Mouse (Mus musculus) liver, embryonic 14.5 days (tissue): ENCODE results near the gene Xylt1. TPM values are rescaled to one million over a fixed set of nuclear protein-coding genes. Genes with fewer than 3 reads are reported as not detected.

ENCODE experiments used
- ATAC-seq: fragments of 200-750 bp; cut with Nextera tagmentation; 2 replicates; pipeline ENCODE4 v1.8.0; 2017; ENCODE audit warnings: moderate number of reproducible peaks, mild to moderate bottlenecking, moderate library complexity; ENCODE audit not compliant: insufficient read depth
- DNase-seq, 3 experiments: peaks; one replicate each; pipeline ENCODE4 v3.0.0-alpha.2; 2012 to 2013; ENCODE audit warnings: low read depth in 3 of 3, low spot score in 3 of 3
- H3K27ac ChIP-seq: fragments of 300-500 bp; sonication (generic); 2 replicates; pipeline ENCODE4 v1.5.1; 2014; ENCODE audit warnings: moderate library complexity, mild to moderate bottlenecking, control low read depth, inconsistent platforms
- H3K27me3 ChIP-seq: fragments of 300-500 bp; sonication (generic); 2 replicates; pipeline ENCODE4 v1.6.1; 2014; ENCODE audit warnings: mild to moderate bottlenecking, low read length, moderate library complexity; ENCODE audit not compliant: control insufficient read depth, insufficient read depth
- H3K36me3 ChIP-seq: fragments of 300-500 bp; sonication (generic); replicated peaks from 2 replicates; pipeline ENCODE4 v1.6.1; 2014; ENCODE audit warnings: low read depth; ENCODE audit not compliant: control insufficient read depth, insufficient read depth
- H3K4me1 ChIP-seq, 2 experiments: fragments of 200-500 bp in 1 of 2; fragments of 300-500 bp in 1 of 2; sonication (generic) in 1 of 2; replicated peaks; 2 replicates each; pipeline ENCODE4 v1.6.1; 2012 to 2014; ENCODE audit warnings: antibody characterized with exemption in 1 of 2, inconsistent platforms in 1 of 2, low read length in 1 of 2; ENCODE audit not compliant: control insufficient read depth in 2 of 2, insufficient read depth in 2 of 2
- H3K4me2 ChIP-seq: fragments of 300-500 bp; sonication (generic); 2 replicates; pipeline ENCODE4 v1.6.1; 2014; ENCODE audit warnings: low read depth, mild to moderate bottlenecking, control low read depth, moderate library complexity
- H3K4me3 ChIP-seq, 2 experiments: fragments of 200-500 bp in 1 of 2; fragments of 300-500 bp in 1 of 2; sonication (generic) in 1 of 2; 2 replicates each; pipeline ENCODE4 v1.5.1; 2012 to 2014; ENCODE audit warnings: low read depth in 2 of 2, low read length in 2 of 2, mild to moderate bottlenecking in 2 of 2, control low read depth in 1 of 2, inconsistent platforms in 1 of 2, moderate library complexity in 1 of 2; ENCODE audit not compliant: insufficient read depth in 1 of 2
- H3K9ac ChIP-seq: fragments of 300-500 bp; sonication (generic); replicated peaks from 2 replicates; pipeline ENCODE4 v1.6.1; 2014; ENCODE audit warnings: mild to moderate bottlenecking, control low read depth, moderate library complexity
- H3K9me3 ChIP-seq: fragments of 300-500 bp; sonication (generic); 2 replicates; pipeline ENCODE4 v1.6.1; 2016; ENCODE audit warnings: low read length, mixed read lengths; ENCODE audit not compliant: control insufficient read depth
- CTCF ChIP-seq: IDR thresholded peaks from 2 replicates; pipeline ENCODE4 v1.5.1; 2016; ENCODE audit warnings: antibody characterized with exemption, low read depth, control low read depth
- EP300 ChIP-seq: IDR thresholded peaks from 2 replicates; pipeline ENCODE4 v1.6.1; 2016; ENCODE audit warnings: antibody characterized with exemption, low read depth
- WGBS: fragments of 180-500 bp; shearing (Covaris S2); extraction: QIAGEN DNeasy Blood & Tissue Kit; methylation state at CpG from one replicate; pipeline ENCODE4 v1.1.7; 2014; ENCODE audit not compliant: insufficient replicate concordance; 5-methylcytosine and 5-hydroxymethylcytosine counted together
- polyA plus RNA-seq, 2 experiments: library from polyadenylated mRNA; depleted of rRNA in 1 of 2; stranded (reverse) in 1 of 2; unstranded in 1 of 2; fragments of >200 nt; fragmentation: Nextera tagmentation in 1 of 2; extraction: Ambion mirVana in 1 of 2; gene quantifications; 2 replicates each; pipeline versions ENCODE4 v1.2.1 to v1.2.3; 2012 to 2014

Gene Xylt1
- polyA plus RNA-seq, 2 experiments: 0.27 to 0.40 TPM

DNA sequence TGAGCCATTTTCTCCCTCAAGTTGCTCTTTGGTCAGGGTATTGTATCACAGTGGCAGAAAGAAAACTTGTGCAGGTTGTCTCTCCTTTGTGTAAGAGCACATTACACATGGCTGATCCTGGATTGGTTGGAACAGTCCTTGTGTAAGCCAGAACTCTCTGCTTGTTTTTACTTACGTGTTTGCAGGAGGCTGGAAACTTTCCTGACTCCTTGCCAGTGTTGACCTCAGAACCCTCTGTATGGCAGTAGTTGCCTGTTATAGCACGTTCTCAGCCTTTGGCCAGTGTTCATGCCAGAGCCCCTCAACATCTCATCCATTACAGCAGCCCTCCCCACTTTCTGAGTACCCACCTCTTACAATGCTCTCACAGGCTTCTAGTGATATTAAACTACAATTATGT, 61.9 kb downstream of the Xylt1 start:
- DNase-seq (no peak), ATAC-seq (no peak)
- H3K27me3 ChIP-seq: no peaks in the 10 kb centered on the region
- H3K4me2 ChIP-seq: no peak overlapping the region
- 80% methylated on average over 2 of the region's 2 CpGs for WGBS
- H3K4me3 ChIP-seq: no peak overlapping the region
- no peaks in the 10 kb centered on the region for H3K36me3 ChIP-seq
- H3K9ac ChIP-seq: no peak overlapping the region
- no peaks in the 10 kb centered on the region for H3K9me3 ChIP-seq
- H3K27ac ChIP-seq: no peak overlapping the region
- no peaks in the 10 kb centered on the region for H3K4me1 ChIP-seq
- TF ChIP-seq EP300 (no peak), CTCF (no peak)

DNA sequence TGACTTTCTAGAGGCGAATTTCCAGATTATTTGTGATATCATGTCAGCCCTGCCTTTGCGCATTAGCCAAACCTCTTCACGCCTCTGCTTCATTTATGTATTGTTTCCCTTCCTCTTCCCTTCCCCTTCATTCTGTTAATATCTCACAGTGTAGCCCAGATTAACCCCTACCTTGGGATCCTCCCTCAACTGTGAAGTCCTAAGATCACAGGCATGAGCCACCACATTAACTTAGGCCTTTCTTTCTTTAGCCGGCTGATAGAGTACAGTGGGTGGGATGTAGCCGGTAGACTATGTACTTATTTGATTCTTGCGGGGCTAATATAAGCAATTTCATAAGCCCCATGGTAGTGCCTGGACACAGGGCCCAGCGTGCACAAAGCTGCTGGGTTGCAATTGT, 62.4 kb downstream of the Xylt1 start:
- 78% methylated on average over 7 of the region's 7 CpGs for WGBS
- H3K36me3 ChIP-seq: no peaks in the 10 kb centered on the region
- no peak for TF ChIP-seq CTCF

DNA sequence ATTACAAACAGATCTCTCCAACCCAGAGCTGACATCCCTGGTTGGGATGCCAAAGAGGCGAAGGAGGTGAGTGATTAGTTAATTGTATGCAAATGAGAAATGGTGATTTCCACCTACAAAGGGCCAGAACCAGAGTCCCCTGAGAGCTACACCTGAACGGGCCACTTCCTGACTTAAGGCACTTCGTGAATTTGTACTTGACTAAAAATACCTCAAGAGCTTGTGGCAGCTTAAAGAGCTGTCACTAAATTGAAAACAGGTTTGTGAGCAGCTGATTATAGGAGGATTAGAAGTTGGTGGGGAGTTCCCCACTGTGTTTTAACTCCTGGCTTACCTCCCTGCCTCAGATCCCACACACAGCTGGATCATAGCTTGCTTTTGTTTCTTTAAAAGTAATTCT, 64.7 kb downstream of the Xylt1 start:
- Histone ChIP-seq H3K4me2 (no peak overlapping the region), H3K27ac (no peak overlapping the region), H3K9me3 (no peaks in the 10 kb centered on the region), H3K4me1 (no peaks in the 10 kb centered on the region), H3K9ac (no peak overlapping the region), H3K36me3 (no peaks in the 10 kb centered on the region), H3K4me3 (no peak overlapping the region), H3K27me3 (no peaks in the 10 kb centered on the region)
- no peak for DNase-seq
- WGBS: 47% methylated on average over 3 of the region's 3 CpGs
- no peak for ATAC-seq
- no peak for TF ChIP-seq CTCF

More for the DNA sequence above, 62.4 kb downstream of the Xylt1 start:
- Histone ChIP-seq H3K4me2 (no peak overlapping the region), H3K27me3 (no peaks in the 10 kb centered on the region), H3K4me3 (no peak overlapping the region), H3K4me1 (no peaks in the 10 kb centered on the region), H3K27ac (no peak overlapping the region), H3K9ac (no peak overlapping the region), H3K9me3 (no peaks in the 10 kb centered on the region)
- DNase-seq (no peak), ATAC-seq (no peak)

DNA sequence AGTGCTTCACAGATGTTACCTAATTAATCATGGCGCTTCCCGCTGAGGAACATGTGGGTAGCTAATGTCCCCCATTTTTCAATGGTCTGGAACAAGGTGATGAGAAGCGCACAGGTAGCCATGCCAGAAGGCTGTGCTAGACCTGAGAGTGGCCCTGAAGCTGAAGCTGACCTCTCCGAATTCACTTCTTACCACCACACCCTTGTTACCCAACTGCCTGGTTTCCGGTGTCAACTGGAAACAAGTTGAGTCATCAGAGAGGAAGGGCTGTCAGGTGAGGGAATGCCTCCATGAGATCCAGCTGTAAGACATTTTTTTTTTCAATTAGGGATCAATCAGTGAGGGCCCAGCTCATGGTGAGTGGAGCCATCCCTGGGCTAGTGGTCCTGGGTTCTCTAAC, 68.8 kb downstream of the Xylt1 start:
- H3K4me3 ChIP-seq: no peak overlapping the region
- H3K36me3 ChIP-seq: no peaks in the 10 kb centered on the region
- H3K9ac ChIP-seq: no peak overlapping the region
- no peak overlapping the region for H3K27ac ChIP-seq
- DNase-seq: no peak
- no peak for ATAC-seq
- no peaks in the 10 kb centered on the region; a peak in 1 of 4 replicates for H3K4me1 ChIP-seq
- no peaks in the 10 kb centered on the region for H3K27me3 ChIP-seq
- TF ChIP-seq EP300 (no peak), CTCF (no peak)
- 82% methylated on average over 5 of the region's 5 CpGs for WGBS
- no peaks in the 10 kb centered on the region for H3K9me3 ChIP-seq
- H3K4me2 ChIP-seq: no peak overlapping the region

DNA sequence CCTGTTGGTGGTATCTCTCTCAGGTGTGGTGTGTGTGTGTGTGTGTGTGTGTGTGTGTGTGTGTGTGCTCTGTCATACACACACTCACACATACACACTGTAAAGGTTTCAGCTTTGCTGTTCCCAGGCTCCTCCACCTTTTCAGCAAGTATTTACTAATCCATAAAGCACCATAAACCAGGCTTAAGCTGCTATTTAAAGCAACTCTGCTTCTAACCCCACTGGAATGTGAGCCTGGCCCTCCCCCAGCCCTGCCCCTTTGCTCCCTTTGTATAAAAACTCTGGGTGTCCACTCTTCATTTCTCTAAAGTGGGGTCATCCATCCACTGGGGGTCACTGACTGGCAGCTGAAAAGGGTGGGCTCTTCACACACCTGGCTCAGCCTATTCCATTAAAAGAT, 70.4 kb downstream of the Xylt1 start:
- Histone ChIP-seq H3K9me3 (no peaks in the 10 kb centered on the region), H3K9ac (no peak overlapping the region), H3K27ac (no peak overlapping the region), H3K36me3 (no peaks in the 10 kb centered on the region), H3K27me3 (no peaks in the 10 kb centered on the region), H3K4me3 (no peak overlapping the region), H3K4me2 (no peak overlapping the region), H3K4me1 (no peaks in the 10 kb centered on the region; a peak in 1 of 4 replicates)
- ATAC-seq (no peak), DNase-seq (no peak)
- TF ChIP-seq EP300 (no peak), CTCF (no peak)

DNA sequence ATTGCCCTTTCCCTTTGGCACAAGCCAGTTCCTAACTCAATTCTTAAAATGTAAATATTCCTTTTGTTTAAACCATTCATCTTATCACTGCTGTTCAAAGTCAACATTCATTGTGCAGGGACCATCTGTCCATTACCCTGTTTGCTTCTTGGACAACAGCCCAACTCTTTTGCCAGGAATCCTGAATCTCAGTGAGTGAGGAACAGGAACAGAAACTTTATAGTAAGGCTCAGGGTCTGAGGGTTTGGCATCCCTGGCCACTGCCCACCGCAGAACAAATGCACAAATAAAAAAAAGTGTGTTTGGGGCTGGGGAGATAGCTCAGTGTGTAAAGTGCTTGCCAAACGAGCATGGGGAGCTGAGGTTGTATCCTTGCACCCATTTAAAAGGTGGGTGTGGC, 71.5 kb downstream of the Xylt1 start:
- Histone ChIP-seq H3K36me3 (no peaks in the 10 kb centered on the region), H3K27ac (no peak overlapping the region), H3K4me3 (no peak overlapping the region), H3K9ac (no peak overlapping the region), H3K9me3 (no peaks in the 10 kb centered on the region), H3K4me1 (no peaks in the 10 kb centered on the region; a peak in 1 of 4 replicates), H3K4me2 (no peak overlapping the region), H3K27me3 (no peaks in the 10 kb centered on the region)
- ATAC-seq (no peak), DNase-seq (no peak)
- WGBS: 40% methylated on average over 2 of the region's 2 CpGs
- TF ChIP-seq CTCF: no peak
- TF ChIP-seq EP300: no peak
